Mouse (Mus musculus): ENCODE measurements around the gene Tspan9.
A peak's percentile ranks its signal among the peaks of the same experiment; 100 is the strongest.

The Tspan9 gene

DNA sequence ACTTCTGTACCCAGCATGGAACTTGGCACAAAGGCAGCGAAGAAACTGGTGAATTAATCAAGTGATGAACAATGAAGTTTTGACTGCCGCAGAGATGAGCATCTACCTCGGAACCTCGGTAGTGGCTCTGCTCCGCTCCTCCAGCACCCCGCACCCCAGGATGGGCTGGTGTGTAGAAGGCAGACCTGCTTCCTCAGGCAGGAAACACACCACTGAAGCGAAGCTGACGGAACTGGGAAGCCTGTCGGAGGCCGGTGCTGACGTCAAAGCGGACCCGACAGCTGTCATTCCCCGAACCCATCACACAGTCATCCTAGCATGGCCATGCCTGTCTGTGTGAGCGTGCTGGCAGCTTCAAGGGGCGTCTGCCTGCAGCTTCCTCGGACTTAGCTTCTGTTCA is 131.6 kb downstream of the Tspan9 start:
- peak; percentile 32 to 43 for DNase-seq

DNA sequence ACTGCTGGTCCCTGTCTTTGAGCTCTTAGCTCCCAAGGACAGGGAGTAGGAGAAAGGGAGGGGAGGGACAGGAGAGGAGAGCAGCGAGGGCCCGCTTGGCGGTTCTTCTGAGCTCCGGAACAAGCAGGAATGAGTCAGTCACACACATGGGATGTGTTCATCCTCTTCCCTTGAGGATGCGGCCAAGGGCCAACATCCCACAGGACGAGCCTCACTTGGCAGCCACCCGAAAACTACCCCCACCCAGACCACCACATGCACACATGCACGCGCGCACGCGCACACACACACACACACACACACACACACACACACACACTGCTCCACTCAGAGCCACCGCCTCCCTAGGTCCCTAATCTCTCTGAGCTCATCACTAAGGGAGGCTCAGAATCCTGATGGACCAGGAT is 132.3 kb downstream of the Tspan9 start:
- no peak for DNase-seq

DNA sequence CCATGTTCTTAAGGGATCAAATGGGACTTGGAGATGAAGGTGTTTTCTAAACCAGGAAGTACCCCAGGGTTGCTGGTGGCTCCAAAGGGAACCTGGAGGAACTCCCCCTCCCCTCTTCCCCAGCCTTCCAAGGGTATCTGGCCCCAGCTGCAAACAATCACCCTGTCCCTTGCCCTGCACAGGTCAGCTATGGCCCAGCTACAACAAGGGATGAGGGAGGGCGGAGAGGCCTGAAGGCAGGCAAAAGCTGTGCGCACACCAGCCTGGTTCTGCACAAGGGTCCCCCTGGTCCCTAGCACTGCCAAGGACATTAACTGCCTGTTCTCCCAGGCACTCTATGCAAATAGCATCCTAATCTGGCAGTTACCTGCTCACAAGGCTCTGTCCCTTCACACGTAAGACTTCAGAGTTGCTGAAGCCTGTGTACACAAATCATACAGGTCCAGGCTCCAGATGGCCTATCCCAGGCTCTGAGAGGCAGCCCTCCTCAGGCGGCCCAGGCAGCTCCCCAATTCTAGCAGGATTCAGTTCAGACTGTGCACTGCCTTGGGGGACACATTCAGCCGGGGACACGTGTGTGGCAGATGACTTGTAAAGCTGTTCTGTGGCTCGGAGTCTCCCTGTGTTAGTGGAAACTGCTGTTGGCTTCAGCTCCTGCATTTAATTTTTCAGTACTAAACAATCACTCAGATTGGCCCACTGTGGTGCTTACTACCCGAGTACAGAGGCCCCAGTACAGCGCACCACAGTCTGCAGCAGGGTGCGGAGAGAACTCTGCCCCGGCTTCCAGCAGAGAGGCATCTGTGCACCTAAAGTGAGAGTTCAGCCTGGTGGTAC is 133.0 kb downstream of the Tspan9 start:
- DNase-seq: no peak

DNA sequence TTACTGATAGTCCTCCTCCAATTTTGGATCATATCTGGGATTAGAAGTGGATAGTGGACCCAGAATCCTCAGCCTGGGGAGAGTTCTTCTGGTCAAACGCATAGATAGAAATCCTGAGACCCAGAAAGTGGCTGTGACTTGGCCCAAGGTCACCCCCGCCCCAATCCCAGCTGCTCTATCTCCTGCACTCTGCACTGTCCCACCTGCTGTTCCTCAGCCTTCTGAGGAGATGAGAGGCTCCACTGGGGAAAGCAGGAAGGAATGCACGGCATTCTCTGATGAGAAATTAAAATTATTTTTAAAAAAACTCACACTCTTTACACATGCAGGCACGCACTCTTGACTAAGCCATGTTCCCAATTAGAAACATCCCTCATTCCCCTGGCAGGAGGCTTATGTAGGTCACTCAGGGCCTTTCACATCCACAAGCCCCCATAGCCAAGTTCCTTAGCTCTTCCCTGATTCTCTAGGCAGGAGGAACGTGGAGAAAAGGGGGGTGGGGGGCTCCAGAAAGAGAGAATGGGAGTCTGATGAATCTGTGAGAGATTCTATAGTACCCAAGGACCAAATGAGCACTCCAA is 135.3 kb downstream of the Tspan9 start:
- DNase-seq: no peak

DNA sequence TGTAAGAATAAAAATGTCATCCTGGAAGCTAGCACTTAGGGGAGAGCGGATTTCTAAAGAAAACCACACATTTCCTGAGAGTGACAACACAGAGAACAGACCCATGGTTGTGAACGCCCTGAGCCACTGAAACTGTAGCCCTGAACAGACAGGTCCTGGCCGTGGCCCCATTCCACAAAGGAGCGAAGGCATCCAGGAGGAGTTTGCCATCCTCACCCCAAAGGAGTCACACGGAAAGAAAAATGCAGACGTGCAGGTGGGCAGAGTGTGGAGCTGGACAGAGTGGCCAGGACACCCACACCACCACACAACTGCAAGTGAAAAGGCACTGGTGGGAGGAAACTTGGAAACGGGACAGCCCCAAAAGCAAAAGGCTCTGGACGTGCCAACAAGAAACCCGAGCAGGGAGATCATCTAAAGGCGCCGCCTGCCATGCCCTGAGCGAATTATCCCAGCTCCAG is 136.1 kb downstream of the Tspan9 start:
- peak; percentile 33 to 41 for DNase-seq

DNA sequence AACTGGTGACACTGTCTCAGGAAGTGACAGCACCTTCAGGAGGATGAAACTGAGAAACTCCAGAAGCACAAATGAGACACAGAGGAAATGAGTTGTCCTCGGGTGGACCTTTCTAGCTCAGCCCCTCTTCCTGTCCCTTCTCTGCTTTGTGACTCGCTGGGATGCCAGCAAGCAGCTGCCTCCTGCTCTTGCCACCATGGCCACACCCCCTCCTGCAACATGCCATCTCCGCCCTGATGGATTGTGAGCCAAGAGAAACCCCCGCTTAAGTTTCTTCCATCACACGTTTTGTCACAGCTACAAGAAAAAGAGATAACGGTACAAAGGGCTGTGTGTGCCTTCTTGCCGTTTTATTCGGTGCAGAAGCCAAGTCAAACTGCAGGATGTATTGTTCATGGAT is 137.2 kb downstream of the Tspan9 start:
- peak in 1 of 2 experiments; percentile 13 for DNase-seq

DNA sequence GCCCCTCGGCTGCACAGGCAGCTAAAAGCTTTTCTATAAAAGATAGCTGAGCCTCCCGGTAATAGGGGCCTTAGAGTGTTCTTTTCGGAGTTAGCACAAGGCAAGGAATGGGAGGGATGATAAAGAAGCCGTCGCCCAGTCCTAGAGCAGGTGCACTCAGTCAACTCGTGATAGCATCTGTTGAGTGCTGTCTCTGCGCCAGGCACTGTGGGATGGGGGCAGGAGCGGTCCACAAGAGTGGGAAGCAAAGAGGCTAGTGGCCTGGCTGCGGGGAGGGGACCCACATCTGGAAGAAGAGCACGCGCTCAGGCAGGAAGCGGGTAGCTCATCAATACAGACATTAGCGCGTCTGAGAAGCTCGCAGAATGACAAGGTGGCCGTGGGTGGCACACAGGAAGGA is 138.8 kb downstream of the Tspan9 start:
- DNase-seq: no peak

DNA sequence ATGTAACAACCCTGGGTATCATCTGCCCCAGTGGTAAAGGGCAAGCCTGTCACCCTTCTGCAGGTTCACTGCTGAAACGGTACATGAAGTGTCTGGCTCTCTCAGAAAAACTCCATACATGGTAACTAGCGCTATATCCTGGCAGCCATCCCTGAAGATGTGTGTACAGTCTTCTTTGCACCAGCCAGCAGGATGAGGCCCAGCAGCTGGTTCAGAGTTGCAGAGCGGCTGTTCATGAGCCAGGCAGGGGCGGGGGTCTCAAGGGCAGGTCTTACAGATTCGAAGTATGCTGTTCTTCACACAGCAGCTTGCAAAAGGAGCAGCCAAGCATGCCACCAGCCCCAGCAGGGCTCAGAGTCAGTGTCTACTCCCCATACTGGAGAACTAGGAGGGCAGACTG is 139.9 kb downstream of the Tspan9 start:
- no peak for DNase-seq

DNA sequence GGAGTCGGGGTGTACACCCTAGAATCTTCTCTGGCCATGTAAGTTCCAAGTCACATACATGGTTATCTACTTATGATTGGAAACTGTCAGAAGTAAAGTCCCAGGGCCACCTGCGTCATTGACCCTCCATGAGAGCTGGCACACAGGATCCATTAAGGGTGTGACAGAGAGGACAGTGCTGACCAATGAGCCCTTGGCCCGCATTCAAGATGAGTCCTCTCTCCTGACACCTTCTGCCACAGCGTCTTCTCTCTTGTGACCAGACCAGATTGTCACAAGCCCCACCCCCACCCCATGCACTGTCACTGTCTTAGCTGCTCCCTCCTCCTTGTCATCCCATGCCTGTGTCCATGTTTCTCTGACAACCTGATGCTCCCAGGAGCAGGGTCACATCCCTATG is 140.7 kb downstream of the Tspan9 start:
- DNase-seq: no peak

DNA sequence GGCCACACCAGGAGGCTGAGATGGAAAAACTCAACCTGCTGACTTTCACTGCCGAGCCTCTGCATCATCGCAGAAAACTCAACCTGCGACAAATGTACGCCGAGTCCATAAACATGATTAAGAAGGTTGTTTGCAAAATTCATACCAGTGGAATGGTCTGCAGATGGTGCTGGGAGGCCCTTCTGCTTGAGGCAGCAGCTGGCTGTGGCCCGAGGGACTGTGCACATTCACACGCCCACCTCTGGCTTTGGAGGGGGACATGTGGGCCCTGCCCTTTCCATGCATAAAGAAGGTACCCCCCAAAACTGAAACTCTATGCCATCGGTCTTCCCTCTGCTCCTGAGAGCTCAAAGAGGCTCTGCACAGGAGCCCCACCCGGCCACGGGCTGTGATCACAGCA is 141.3 kb downstream of the Tspan9 start:
- no peak for DNase-seq

DNA sequence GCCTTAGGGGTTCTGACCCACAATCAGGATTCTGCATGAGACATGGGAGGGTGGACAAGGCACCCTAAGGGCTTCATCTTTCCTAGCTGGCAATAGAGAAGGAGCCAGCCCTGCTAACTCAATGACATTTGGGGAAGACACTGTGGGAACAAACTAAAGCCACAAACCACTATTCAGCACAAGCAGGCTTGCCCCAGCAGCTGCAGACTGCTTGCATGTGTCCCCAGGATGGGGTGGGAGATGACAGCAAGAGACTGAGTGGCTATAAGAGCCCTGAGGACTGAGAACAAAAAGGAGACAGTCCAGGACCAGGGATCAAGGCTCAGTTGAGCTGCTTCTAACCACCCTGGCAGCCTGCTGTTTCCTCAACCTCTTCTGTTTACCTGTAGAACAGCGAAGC is 141.8 kb downstream of the Tspan9 start:
- DNase-seq: no peak

DNA sequence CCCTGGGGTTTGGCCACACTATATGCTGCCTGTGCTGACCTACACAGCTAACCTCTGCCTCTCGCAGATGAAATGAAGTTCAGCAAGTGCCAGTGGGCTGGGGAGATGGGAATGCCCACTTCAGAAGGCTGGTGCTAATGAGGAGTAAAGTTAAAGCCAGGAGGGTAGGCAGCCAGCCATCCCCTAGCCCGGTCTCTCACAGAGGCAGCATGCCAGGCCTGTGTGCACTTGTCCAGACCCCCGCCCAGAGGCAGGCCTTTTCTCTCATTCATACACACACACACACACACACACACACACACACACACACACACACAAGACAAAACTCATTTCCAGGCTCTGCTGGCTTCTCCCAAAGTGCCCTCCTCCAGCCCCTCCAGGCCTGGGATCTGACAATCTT is 142.6 kb downstream of the Tspan9 start:
- DNase-seq: no peak

DNA sequence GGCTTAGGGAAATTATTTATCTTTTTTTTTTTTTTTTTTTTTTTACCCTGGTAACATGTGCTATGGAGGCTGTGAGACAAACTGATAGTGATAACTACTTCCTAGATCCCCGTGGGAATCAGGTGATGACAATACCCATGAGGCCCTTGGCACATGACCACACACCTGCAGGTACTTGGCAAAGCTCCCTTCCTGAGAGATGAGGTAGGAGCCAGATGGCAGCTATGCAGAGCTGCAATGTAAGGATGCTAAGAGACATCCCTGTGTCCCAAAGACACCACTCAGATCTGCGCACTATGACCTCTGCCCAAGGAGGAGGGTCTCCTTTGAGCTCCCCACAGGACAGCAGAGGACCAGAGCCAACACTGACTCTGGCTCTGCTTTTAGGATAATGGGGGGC is 144.3 kb downstream of the Tspan9 start:
- DNase-seq: no peak

DNA sequence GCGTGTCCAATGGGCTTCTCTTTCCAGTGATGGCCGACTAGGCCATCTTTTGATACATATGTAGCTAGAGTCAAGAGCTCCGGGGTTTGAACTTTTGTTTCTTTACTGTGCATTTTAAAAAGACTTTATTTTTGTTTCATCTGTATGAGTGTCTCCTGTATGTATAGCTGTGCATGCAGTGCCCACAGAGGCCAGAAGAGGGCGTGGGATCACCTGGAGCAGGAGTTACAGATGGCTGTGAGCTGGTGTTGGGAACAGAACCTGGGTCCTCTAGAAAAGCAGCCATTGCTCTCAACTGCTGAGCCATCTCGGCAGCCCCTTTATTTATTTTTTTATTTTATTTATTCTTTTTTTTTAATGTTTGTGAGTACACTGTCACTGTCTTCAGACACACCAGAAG is 146.5 kb downstream of the Tspan9 start:
- DNase-seq: no peak

DNA sequence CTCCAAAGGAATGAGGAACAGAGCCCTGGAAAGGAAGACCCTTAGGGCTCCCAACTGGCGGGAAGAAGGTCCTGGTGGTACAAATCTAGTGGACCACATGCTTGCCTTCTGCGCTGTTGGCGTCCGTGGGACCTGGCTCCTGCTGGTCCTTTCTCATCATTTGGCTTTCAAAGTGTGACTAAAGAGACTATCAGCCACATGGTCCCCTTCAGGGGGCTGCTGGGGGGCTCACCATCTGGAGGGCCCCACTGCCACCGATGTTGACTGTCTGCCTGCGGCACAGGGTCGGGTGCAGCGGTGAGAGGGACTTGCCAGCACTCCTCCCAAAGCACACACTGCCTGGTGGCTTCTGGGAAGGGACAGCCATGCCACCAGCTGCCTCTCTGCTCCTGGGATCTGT is 150.4 kb downstream of the Tspan9 start:
- no peak for DNase-seq

DNA sequence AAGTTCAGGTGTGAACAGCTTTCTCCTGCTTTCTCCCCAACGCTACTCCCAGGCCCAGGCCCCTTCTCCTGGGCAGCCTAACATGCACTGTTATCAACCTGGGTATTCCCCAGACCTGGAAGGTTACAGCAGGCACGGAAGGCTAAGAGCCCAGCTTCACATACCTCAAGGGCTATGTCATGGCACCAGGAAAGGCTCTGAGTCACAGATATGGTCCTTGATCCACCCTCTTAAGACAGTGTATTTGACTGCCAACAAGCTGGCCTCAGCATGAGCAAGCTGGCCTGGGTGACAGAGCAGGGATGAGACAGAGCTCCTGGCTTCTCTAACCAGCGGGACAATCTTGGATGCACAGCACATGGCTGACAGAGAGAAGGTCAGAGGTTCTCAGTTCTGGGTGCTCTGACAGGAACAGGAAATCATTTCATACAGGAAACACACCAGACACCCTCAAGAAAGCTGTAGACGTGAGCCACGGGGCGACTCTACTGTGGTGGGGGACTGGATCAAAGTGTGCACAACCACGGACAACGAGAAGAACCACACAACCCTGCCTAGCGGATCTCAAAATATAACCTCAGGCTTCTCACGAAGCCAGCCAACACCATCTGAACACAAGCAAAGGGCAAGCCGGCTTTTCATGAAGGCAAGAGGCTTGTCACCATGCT is 151.8 kb downstream of the Tspan9 start:
- peak in 1 of 2 experiments; percentile 11 for DNase-seq

DNA sequence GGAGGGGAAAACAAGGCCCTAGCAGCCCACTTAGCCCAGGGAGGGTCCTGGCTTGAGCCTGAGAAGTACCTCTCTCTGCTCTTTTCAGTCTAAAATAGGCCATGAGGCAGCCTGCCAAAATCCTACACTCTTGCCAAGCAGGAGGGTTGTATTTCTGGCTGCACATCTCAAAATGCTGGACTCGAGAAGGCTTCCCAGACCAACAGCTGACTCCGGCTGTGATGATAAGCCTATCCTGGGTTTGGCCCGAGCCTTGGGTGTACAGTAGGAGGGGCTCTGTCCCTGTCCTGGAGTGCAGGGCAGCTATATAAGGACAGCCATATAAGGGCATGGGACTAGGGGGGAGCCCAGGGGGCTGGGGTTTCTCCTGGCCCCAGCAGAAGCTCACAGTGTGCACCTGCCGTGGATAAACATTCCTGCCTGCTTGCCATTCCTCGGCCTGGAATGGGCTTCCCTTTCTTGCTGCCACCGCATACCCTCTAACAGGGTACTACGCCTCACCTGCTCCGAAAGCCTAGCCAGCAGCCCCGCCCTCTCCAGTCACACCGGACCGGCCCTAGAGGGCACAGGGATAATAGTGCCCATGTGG is 153.7 kb downstream of the Tspan9 start:
- peak; percentile 51 to 58 for DNase-seq

DNA sequence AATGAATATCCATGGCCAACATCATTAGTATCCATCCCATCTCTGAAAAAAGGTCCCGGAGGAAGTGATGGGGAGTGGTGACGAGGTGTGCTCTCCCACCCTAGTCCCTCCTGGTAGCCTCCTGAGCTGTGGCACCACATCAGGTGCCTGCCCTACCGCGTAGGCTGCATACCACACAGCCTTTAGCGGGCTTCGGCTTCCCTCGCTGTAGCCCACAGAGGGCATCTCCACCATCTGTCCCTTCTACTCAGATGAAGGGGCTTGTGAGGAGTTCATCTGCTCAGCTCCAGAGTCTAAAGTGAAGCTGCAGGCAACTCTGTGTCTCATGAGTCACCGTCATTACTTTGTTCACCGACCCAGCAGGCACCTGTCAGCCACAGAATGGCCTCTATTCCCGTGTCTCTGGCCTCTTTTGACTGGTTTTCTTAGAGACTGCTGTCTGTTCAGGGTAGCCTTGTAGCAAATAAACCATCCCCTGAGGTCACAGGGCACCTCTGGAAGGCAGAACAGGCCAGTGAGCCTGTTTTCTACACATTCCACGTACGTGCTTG is 154.4 kb downstream of the Tspan9 start:
- no peak for DNase-seq

DNA sequence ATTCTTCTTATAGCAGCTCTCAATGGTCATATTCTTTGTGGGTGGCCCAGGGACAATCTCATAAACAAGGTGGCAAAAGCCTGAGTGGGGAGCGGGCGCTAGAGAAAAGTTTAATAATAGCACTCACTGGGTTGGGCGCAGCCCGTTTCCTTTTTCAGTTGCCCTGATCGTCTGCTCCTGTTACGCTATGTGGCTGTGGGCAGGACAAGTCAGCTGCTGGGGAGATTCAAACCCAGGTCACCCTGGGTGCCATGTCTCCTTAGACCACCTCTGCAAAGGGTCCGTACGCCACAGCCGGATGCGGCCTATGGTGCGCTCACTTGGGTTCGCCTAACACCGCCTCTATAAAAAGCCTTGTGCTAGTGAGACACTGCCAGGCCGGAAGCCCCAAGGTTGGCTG is 156.0 kb downstream of the Tspan9 start:
- DNase-seq: no peak

DNA sequence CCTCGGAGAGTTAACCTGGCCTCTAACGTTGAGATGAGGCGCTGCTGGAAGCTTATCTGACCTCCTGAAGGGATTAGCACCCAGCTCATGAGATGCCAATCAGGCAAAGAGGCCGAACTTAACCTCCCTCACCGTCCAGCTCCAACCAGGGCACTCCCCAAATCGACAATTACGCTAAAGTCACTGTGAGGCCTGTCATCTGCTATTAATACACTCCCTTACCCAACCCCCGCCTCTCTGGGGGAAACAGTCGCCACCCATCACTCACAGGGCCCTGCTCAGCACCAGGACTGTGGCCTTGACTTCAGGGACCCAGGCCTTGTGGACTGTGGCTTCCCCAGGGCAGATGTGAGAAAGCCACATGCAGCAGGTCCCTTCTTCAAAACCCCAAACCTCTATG is 157.0 kb downstream of the Tspan9 start:
- DNase-seq: no peak

DNA sequence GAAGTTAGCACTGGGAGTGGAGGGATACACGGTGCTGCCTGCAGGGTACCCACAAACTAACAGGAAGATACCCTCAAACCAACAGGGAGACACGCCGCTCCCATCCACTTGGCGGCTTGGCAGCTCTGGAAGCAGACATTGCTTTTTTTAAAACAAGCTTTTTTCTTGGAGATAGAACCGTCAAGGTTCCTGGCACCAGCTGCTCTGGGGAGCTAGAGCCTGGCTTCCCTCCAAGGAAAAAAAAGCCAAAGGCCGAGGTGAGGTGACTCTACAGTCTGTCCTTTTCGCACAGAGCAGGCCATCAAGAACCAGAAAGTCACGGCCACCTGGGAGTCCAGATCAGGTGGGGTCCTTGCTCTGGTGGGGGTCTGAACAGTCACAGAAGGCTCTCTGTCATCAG is 162.2 kb downstream of the Tspan9 start:
- DNase-seq: peak; percentile 69 to 74

DNA sequence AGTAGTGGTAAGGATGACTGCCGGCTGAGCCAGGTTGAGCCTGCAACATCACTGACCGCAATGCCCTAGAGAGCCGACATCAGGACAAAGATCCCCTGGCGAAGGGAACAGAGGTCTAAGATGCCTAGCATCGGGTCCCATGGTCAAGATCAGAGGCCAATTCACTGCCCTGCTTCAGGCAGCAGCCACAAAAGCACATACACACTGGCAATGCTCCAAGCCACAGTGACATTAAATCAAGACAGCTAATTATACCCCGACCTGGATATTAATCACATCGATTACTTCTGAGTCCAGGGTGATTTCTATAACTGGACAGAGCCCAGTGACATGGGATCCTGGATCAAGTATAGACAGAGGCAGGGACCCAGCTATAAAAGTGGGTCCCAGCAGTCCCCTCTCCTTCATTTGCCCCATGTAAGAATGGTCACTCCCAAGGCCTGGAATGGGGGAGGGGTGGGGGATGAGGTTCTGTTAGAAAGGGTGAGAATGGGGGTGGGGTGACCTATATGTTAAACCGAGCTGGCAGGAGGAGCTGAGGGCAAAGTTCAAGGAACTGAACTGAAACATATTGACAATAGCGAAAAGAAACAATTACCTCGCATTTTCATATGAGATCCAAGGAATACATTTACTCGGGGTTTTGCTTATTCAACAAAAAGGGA is 162.9 kb downstream of the Tspan9 start:
- DNase-seq: no peak

DNA sequence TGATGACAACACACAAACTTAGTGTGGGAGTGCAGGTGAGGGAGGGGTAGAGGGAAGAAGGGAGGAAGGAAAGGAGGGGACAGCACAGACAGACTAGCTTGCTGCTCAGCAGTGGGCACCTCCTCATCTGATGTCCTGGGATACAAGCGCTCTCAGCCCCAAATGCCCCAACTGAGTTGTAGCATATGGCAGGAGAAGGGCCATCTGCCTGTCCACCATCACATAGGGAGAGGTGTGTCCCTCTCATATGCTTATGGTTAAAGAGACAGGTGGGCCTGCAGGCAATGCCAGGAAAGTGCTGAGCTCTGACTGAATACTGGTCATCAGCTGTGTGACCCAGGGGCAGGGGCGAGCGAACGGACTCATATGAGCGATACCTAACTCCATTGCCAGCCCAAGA is 163.6 kb downstream of the Tspan9 start:
- no peak for DNase-seq
